Mouse (Mus musculus) induced T-regulatory cell, adult 2 months (primary cell): Measurements from ENCODE around the gene Grasp.

ENCODE experiments used
- DNase-seq: peaks from one replicate; pipeline ENCODE4 v3.0.0-alpha.2; 2012; ENCODE audit warnings: low read depth

The Grasp gene

GRCm38 (mm10) chr15:101228866-101229590 is 5.0 kb downstream of the Grasp start:
- no peak for DNase-seq

GRCm38 (mm10) chr15:101230503-101230902 is 6.5 kb downstream of the Grasp start:
- DNase-seq: no peak

GRCm38 (mm10) chr15:101230995-101231647 is 7.1 kb downstream of the Grasp start:
- DNase-seq: peak; percentile 85

GRCm38 (mm10) chr15:101231648-101232180 is 7.7 kb downstream of the Grasp start:
- DNase-seq: no peak

GRCm38 (mm10) chr15:101232607-101233006 is 8.6 kb downstream of the Grasp start:
- DNase-seq: no peak

- DNase-seq: peak; percentile 10
Measured at GRCm38 (mm10) chr15:101233183-101233582, 9.2 kb downstream of the Grasp start.

GRCm38 (mm10) chr15:101233641-101234275 is 9.8 kb downstream of the Grasp start:
- DNase-seq: peak; percentile 14

GRCm38 (mm10) chr15:101234611-101235341 is 10.8 kb downstream of the Grasp start:
- DNase-seq: no peak

GRCm38 (mm10) chr15:101235342-101235698 is 11.3 kb downstream of the Grasp start:
- DNase-seq: no peak

- DNase-seq: no peak
Measured at GRCm38 (mm10) chr15:101235728-101236327, 11.8 kb downstream of the Grasp start.

- DNase-seq: peak; percentile 83
Measured at GRCm38 (mm10) chr15:101236878-101237277, 12.9 kb downstream of the Grasp start.

GRCm38 (mm10) chr15:101238885-101239511 is 15.0 kb downstream of the Grasp start:
- DNase-seq: peak; percentile 77

GRCm38 (mm10) chr15:101239821-101240220 is 15.8 kb downstream of the Grasp start:
- DNase-seq: no peak

- DNase-seq: peak; percentile 95
Measured at GRCm38 (mm10) chr15:101240799-101241204, 16.8 kb downstream of the Grasp start.

GRCm38 (mm10) chr15:101241236-101241635 is 17.2 kb downstream of the Grasp start:
- no peak for DNase-seq

GRCm38 (mm10) chr15:101241853-101242252 is 17.9 kb downstream of the Grasp start:
- DNase-seq: peak; percentile 20

- peak; percentile 69 for DNase-seq
Measured at GRCm38 (mm10) chr15:101242645-101243044, 18.7 kb downstream of the Grasp start.

- peak; percentile 35 for DNase-seq
Measured at GRCm38 (mm10) chr15:101244012-101244411, 20.0 kb downstream of the Grasp start.

- peak; percentile 98 for DNase-seq
Measured at GRCm38 (mm10) chr15:101246231-101247154, 22.5 kb downstream of the Grasp start.

GRCm38 (mm10) chr15:101247155-101247498 is 23.1 kb downstream of the Grasp start:
- DNase-seq: peak; percentile 83
